Mouse (Mus musculus) kidney, adult 2 months (tissue): ENCODE measurements around the gene 4921524J17Rik. TPM values are rescaled to one million over a fixed set of nuclear protein-coding genes. Genes with fewer than 3 reads are reported as not detected.
A peak's percentile ranks its signal among the peaks of the same experiment; 100 is the strongest.

Experiments used
- DNase-seq: peaks from one replicate; pipeline ENCODE4 v3.0.0; 2021
- H3K27ac ChIP-seq: fragments of 200-500 bp; 2 replicates; pipeline ENCODE4 v1.5.1; 2012; ENCODE audit warnings: low read depth, low read length, control low read depth, inconsistent platforms; ENCODE audit not compliant: insufficient read depth
- H3K27me3 ChIP-seq: fragments of 200-500 bp; replicated peaks from 2 replicates; pipeline ENCODE4 v1.6.1; 2012; ENCODE audit warnings: mild to moderate bottlenecking, moderate library complexity, low read length, inconsistent platforms; ENCODE audit not compliant: control insufficient read depth, insufficient read depth
- H3K36me3 ChIP-seq: fragments of 200-500 bp; 2 replicates; pipeline ENCODE4 v1.6.1; 2012; ENCODE audit warnings: mild to moderate bottlenecking, moderate library complexity, low read length, inconsistent platforms; ENCODE audit not compliant: control insufficient read depth, insufficient read depth
- H3K4me1 ChIP-seq: fragments of 200-500 bp; 2 replicates; pipeline ENCODE4 v1.6.1; 2011; ENCODE audit warnings: low read length; ENCODE audit not compliant: control insufficient read depth, insufficient read depth
- H3K4me3 ChIP-seq: fragments of 200-500 bp; 2 replicates; pipeline ENCODE4 v1.5.1; 2011; ENCODE audit warnings: mild to moderate bottlenecking, low read depth, low read length, control low read depth; ENCODE audit not compliant: insufficient read depth
- CTCF ChIP-seq: fragments of 200-500 bp; conservative IDR thresholded peaks from 2 replicates; pipeline ENCODE4 v1.5.1; 2011; ENCODE audit warnings: low read depth, mild to moderate bottlenecking, control low read depth, low read length, moderate library complexity, mixed read lengths; ENCODE audit not compliant: insufficient read depth, insufficient read length
- POLR2A ChIP-seq: fragments of 200-500 bp; IDR thresholded peaks from one replicate; pipeline ENCODE4 v1.6.1; 2011; ENCODE audit warnings: low read depth, low read length, control low read depth
- WGBS: fragments of 180-500 bp; shearing (Covaris S2); methylation state at CpG from one replicate; pipeline ENCODE4 v1.1.7; 2018; 5-methylcytosine and 5-hydroxymethylcytosine counted together
- polyA plus RNA-seq: library from polyadenylated mRNA; depleted of rRNA; stranded (reverse); fragments of >200 nt; gene quantifications from 2 replicates; pipeline ENCODE4 v1.2.3, GENCODE M21; 2012; rRNA removed

Gene 4921524J17Rik
- polyA plus RNA-seq: 4.2 and 6.9 TPM in 2 replicates

DNA sequence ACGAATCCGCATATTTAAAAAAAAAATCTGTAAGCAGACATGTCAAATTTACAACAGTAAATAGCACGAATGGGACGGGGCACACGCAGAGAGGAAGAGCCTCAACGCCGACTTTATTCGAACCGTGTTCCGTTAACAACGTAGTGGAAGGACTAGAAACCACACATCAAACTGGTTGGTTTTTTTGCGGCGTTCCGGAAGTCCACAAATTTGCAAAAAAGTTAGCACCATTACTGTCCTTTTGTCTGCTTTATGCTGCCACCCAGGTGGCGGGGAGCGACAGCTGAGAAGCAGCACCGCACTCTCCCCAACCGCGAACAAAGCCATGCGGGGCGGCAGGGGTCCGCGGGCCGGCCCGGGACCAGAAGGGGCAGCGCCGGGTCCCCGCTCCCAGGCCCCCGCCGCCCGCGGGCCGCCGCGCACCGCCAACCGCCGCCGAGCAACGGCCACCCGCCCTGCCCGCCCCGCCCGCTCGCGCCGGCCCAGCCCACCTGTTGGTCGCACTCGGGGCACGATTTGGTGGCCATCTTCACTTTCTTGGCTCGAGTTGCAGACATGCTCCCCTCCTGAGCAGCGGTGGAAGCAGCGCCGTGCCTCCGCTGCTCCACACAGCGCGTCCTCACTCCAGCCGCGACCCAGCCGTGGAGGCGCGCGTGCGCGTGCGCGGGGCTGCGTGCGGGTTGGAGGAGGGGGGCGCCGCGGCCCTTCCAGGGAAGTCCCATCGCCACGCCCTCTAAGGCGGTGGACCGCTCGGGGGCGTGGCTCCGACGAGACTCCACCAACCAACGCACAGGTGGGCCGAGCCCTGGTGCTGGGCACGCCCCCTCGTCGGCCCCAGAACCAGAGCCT is at the start of gene 4921524J17Rik:
4921524J17Rik (minus strand) TSS at position 666 of the 849 bp plus-strand sequence.
- WGBS: under 1% methylated on average over 83 of the region's 85 CpGs
- no peaks in the 10 kb centered on the region for H3K27me3 ChIP-seq
- H3K27ac ChIP-seq: peak within 1 kb of the TSS; percentile 77
- H3K4me3 ChIP-seq: peak within 1 kb of the TSS; percentile 98
- peak; percentile 99 for DNase-seq
- H3K4me1 ChIP-seq: peaks cover 20% of the 10 kb centered on the region
- H3K36me3 ChIP-seq: no peaks in the 10 kb centered on the region
- TF ChIP-seq CTCF (no peak), POLR2A (peak; percentile 93)

DNA sequence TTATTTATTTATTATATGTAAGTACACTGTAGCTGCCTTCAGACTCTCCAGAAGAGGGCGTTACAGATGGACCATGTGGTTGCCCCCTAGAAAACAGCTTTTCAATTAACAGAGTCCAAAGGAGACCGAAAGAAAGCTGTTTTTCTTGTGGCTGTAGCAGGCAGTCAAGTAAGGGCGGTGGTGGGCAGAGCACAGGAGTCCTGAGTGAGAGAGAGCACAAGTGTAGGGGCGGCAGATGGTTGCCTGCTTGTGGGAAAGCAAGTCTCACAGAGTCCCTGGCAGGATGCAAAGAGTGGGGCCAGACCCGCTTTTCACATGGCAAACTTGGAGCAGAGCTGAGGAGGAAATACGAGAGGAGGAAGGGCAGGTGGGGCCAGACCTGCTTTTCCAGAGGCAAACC is 49.8 kb upstream of the 4921524J17Rik start:
- H3K36me3 ChIP-seq: no peaks in the 10 kb centered on the region
- peak; percentile 37 for DNase-seq
- peaks cover 18% of the 10 kb centered on the region for H3K4me1 ChIP-seq
- no peak overlapping the region for H3K4me3 ChIP-seq
- no peak for TF ChIP-seq POLR2A
- no peaks in the 10 kb centered on the region for H3K27me3 ChIP-seq
- WGBS: 54% methylated on average over 6 of the region's 6 CpGs
- H3K27ac ChIP-seq: no peak overlapping the region

DNA sequence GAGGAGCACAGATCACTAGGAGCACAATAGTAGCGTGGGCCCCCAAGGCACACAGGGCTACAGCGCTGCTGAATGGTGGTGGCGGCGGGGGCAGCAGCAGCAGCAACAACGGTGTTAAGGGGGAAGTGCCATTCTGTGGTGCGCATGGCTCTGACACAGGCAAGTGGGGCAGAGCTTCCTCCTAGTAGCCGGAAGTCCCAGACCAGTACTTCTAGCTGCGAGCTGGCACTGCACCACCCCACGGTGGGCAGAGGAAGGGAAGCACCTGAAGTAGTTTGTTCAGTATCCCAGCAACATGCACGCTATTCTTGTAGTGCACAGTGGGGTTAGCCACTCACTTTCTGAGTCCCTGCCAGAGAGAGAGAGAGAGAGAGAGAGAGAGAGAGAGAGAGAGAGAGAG is 49.3 kb upstream of the 4921524J17Rik start:
- no peak overlapping the region for H3K4me3 ChIP-seq
- no peak overlapping the region for H3K27ac ChIP-seq
- TF ChIP-seq CTCF (no peak), POLR2A (no peak)
- H3K36me3 ChIP-seq: no peaks in the 10 kb centered on the region
- DNase-seq: peak; percentile 35
- peaks cover 23% of the 10 kb centered on the region for H3K4me1 ChIP-seq
- no peaks in the 10 kb centered on the region for H3K27me3 ChIP-seq
- 35% methylated on average over 10 of the region's 10 CpGs for WGBS

DNA sequence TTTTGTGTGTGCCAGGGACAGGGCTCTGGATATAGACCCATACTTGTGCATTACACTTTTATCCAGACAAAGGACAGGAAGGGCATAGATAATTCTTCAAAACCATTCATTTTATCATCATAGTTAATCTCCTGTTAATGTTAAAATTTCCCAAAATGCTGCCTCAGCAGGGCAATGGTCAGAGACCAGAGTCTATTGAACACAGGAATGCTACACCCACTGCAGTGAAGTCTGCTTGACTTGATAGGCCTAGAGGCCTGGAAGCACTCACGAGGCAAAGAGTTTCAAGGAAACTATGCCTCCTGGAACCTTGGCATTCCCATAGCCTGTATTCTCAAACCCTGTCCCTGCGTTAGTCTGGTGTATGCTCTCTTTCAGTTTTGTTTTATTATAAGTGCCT is 47.1 kb upstream of the 4921524J17Rik start:
- H3K4me1 ChIP-seq: peaks cover 24% of the 10 kb centered on the region
- TF ChIP-seq POLR2A (no peak), CTCF (no peak)
- H3K36me3 ChIP-seq: no peaks in the 10 kb centered on the region
- no peaks in the 10 kb centered on the region for H3K27me3 ChIP-seq
- 64% methylated on average over 2 of the region's 2 CpGs for WGBS
- H3K4me3 ChIP-seq: no peak overlapping the region
- H3K27ac ChIP-seq: peak overlapping the region; percentile 86
- peak; percentile 88 for DNase-seq

DNA sequence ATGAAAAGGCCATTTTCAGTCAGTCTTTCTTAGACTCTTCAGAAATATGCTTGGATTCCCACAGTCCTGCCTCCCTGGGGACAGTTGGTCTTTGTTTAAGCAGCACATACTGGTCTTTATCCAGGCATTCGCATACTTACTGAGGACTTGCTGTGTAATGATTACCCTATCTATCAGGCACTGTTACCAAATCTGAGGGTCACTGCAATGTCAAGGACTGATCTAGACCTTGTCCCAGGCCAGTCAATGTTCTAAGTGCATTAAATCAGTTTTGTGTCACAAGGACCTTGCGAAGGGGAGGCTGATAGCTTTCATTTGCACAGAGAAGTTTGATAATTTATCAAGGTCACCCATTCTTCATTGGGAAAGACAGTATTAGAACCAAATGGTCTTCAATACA is 45.8 kb upstream of the 4921524J17Rik start:
- no peak overlapping the region for H3K4me3 ChIP-seq
- no peaks in the 10 kb centered on the region for H3K27me3 ChIP-seq
- WGBS: 59% methylated on average over 2 of the region's 2 CpGs
- H3K27ac ChIP-seq: peak overlapping the region; percentile 85
- peaks cover 30% of the 10 kb centered on the region for H3K4me1 ChIP-seq
- DNase-seq: peak; percentile 41
- TF ChIP-seq CTCF (no peak), POLR2A (no peak)
- H3K36me3 ChIP-seq: no peaks in the 10 kb centered on the region

DNA sequence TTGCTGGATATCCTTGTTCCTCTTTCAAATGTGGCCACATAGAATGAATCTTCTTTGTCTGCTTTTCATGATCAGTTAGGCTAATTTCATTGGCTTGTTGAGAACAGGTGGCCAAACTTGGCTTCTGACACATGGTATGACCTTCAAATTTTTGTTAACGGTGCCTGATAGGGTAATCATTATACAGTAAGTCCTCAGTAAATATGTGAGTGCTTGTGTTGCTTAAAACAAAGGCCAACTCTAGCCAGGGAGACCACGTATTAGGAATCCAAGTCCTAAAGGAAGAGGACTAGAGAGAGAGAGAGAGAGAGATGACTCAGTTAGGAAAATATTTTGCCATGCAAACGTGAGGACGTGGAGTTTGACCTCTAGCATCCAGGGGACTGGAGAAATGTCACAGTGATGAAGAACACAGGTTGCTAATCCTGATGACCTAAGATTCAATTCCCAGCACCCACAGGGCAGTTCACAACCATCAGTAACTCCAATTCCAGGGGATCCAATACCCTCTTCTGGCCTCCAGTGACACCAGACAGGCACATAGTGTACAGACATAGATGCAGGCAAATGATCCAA is 44.4 kb upstream of the 4921524J17Rik start:
- H3K36me3 ChIP-seq: no peaks in the 10 kb centered on the region
- TF ChIP-seq POLR2A (no peak), CTCF (no peak)
- peak overlapping the region; percentile 63 for H3K27ac ChIP-seq
- H3K4me1 ChIP-seq: peaks cover 31% of the 10 kb centered on the region
- DNase-seq: peak; percentile 70
- no peaks in the 10 kb centered on the region for H3K27me3 ChIP-seq
- 22% methylated on average over 4 of the region's 4 CpGs for WGBS
- H3K4me3 ChIP-seq: no peak overlapping the region

DNA sequence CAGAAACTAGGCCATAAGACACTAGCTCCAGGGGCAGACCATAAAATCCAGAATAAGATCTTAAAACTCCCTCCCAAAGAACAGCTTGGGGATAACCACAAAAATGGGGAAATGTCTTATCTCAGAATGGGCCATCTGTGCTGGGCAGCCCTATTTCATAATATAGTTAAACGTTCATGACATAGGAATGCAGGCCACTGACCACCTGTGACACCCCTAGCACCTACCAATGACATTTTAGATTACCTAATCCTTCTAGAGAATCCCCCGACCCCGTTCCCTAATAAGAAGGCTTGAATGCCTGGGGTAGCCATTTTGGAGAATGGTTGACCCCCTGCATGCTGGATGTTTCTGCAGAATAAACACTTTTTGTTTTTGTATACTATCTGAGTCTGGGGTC is 42.3 kb upstream of the 4921524J17Rik start:
- no peak for TF ChIP-seq CTCF
- TF ChIP-seq POLR2A: no peak
- DNase-seq: no peak
- Histone ChIP-seq H3K36me3 (no peaks in the 10 kb centered on the region), H3K27me3 (no peaks in the 10 kb centered on the region), H3K4me3 (no peak overlapping the region), H3K4me1 (peaks cover 25% of the 10 kb centered on the region), H3K27ac (no peak overlapping the region)
- WGBS: 86% methylated on average over 3 of the region's 3 CpGs
